Mouse (Mus musculus): ENCODE measurements at regions not wholly inside any gene's neighbourhood (a gene's known extent, or its start where the extent isn't known, plus 50 kb on each side); places are given as distances from the start of the nearest gene placed in this dataset.
"Not testable (repeated sequence)": the region's sequence is repeated elsewhere in the genome, so short reads cannot be mapped to it uniquely, and the experiment has no call there.

- peak; percentile 48 for DNase-seq
- TF ChIP-seq POLR2A (IDR thresholded peaks at IDR 0.05; ENCODE audit: low read depth, low read length) (no peak), CTCF (conservative IDR thresholded peaks at IDR 0.05; ENCODE audit: insufficient read depth, insufficient read length, low read depth, low read length) (no peak)
- Histone ChIP-seq H3K36me3 (ENCODE audit: control insufficient read depth, insufficient read depth, low read length) (no peaks in the 10 kb centered on the region), H3K4me1 (ENCODE audit: control insufficient read depth, insufficient read depth, low read length) (no peaks in the 10 kb centered on the region), H3K4me3 (ENCODE audit: insufficient read depth, low read depth, low read length) (no peak overlapping the region), H3K27ac (ENCODE audit: insufficient read depth, low read depth, low read length) (no peak overlapping the region), H3K27me3 (replicated peaks; ENCODE audit: control insufficient read depth, insufficient read depth, low read length) (no peaks in the 10 kb centered on the region)
Measured at GRCm38 (mm10) chr6:70517932-70518331, 274.1 kb downstream of the Rpia start.

- 58% methylated on average over 1 of the region's 1 CpGs for WGBS
- no peak overlapping the region for H3K4me3 ChIP-seq (ENCODE audit: insufficient read depth, low read depth, low read length)
- H3K27me3 ChIP-seq (replicated peaks; ENCODE audit: control insufficient read depth, insufficient read depth, low read length), result no peaks in the 10 kb centered on the region
- H3K4me1 ChIP-seq (ENCODE audit: control insufficient read depth, insufficient read depth, low read length), result no peaks in the 10 kb centered on the region
- peak; percentile 1 for DNase-seq
- H3K36me3 ChIP-seq (ENCODE audit: control insufficient read depth, insufficient read depth, low read length), result no peaks in the 10 kb centered on the region
- TF ChIP-seq POLR2A (IDR thresholded peaks at IDR 0.05; ENCODE audit: low read depth, low read length) (no peak), CTCF (conservative IDR thresholded peaks at IDR 0.05; ENCODE audit: insufficient read depth, insufficient read length, low read depth, low read length) (0 out of 2 replicates have a peak, but pooled peaks have one; percentile 18)
- H3K27ac ChIP-seq (ENCODE audit: insufficient read depth, low read depth, low read length), result no peak overlapping the region
Measured at GRCm38 (mm10) chr6:70468623-70469479, 323.2 kb downstream of the Rpia start.

- H3K27ac ChIP-seq (ENCODE audit: insufficient read depth, low read depth, low read length), result no peak overlapping the region
- no peaks in the 10 kb centered on the region for H3K4me1 ChIP-seq (ENCODE audit: control insufficient read depth, insufficient read depth, low read length)
- DNase-seq, result no peak
- H3K27me3 ChIP-seq (replicated peaks; ENCODE audit: control insufficient read depth, insufficient read depth, low read length), result no peaks in the 10 kb centered on the region
- no peaks in the 10 kb centered on the region for H3K36me3 ChIP-seq (ENCODE audit: control insufficient read depth, insufficient read depth, low read length)
- TF ChIP-seq POLR2A (IDR thresholded peaks at IDR 0.05; ENCODE audit: low read depth, low read length), result no peak
- TF ChIP-seq CTCF (conservative IDR thresholded peaks at IDR 0.05; ENCODE audit: insufficient read depth, insufficient read length, low read depth, low read length), result no peak
- WGBS, result 88% methylated on average over 3 of the region's 3 CpGs
- no peak overlapping the region for H3K4me3 ChIP-seq (ENCODE audit: insufficient read depth, low read depth, low read length)
Measured at GRCm38 (mm10) chr6:70457279-70457678, 334.8 kb downstream of the Rpia start.

- DNase-seq; H3K27me3 ChIP-seq (replicated peaks; ENCODE audit: control insufficient read depth, insufficient read depth, low read length); H3K36me3 ChIP-seq (ENCODE audit: control insufficient read depth, insufficient read depth, low read length); H3K27ac ChIP-seq (ENCODE audit: insufficient read depth, low read depth, low read length); H3K4me1 ChIP-seq (ENCODE audit: control insufficient read depth, insufficient read depth, low read length); H3K4me3 ChIP-seq (ENCODE audit: insufficient read depth, low read depth, low read length): not testable (repeated sequence)
- 89% methylated on average over 2 of the region's 2 CpGs for WGBS
Measured at GRCm38 (mm10) chr6:70434739-70435138, 357.3 kb downstream of the Rpia start.

- not testable (repeated sequence) for H3K27ac ChIP-seq (ENCODE audit: insufficient read depth, low read depth, low read length); H3K4me1 ChIP-seq (ENCODE audit: control insufficient read depth, insufficient read depth, low read length); H3K36me3 ChIP-seq (ENCODE audit: control insufficient read depth, insufficient read depth, low read length); H3K27me3 ChIP-seq (replicated peaks; ENCODE audit: control insufficient read depth, insufficient read depth, low read length); DNase-seq; H3K4me3 ChIP-seq (ENCODE audit: insufficient read depth, low read depth, low read length)
- WGBS, result 91% methylated on average over 3 of the region's 3 CpGs
Measured at GRCm38 (mm10) chr6:70406290-70406689, 385.7 kb downstream of the Rpia start.

GRCm38 (mm10) chr6:70389850-70390249, 402.2 kb downstream of the Rpia start:
- H3K36me3 ChIP-seq (ENCODE audit: control insufficient read depth, insufficient read depth, low read length); DNase-seq; H3K4me3 ChIP-seq (ENCODE audit: insufficient read depth, low read depth, low read length); H3K4me1 ChIP-seq (ENCODE audit: control insufficient read depth, insufficient read depth, low read length); H3K27me3 ChIP-seq (replicated peaks; ENCODE audit: control insufficient read depth, insufficient read depth, low read length); H3K27ac ChIP-seq (ENCODE audit: insufficient read depth, low read depth, low read length): not testable (repeated sequence)

- not testable (repeated sequence) for DNase-seq; H3K27me3 ChIP-seq (replicated peaks; ENCODE audit: control insufficient read depth, insufficient read depth, low read length)
- no CpG with 5 or more reads among the region's 1 CpGs for WGBS
Measured at GRCm38 (mm10) chr6:70386396-70386795, 405.6 kb downstream of the Rpia start.

GRCm38 (mm10) chr6:70379339-70379738, 412.7 kb downstream of the Rpia start:
- not testable (repeated sequence) for H3K36me3 ChIP-seq (ENCODE audit: control insufficient read depth, insufficient read depth, low read length); H3K4me3 ChIP-seq (ENCODE audit: insufficient read depth, low read depth, low read length); H3K27ac ChIP-seq (ENCODE audit: insufficient read depth, low read depth, low read length); H3K4me1 ChIP-seq (ENCODE audit: control insufficient read depth, insufficient read depth, low read length); H3K27me3 ChIP-seq (replicated peaks; ENCODE audit: control insufficient read depth, insufficient read depth, low read length); DNase-seq
- WGBS, result 88% methylated on average over 2 of the region's 2 CpGs

More at GRCm38 (mm10) chr6:70386396-70386795, 405.6 kb downstream of the Rpia start:
- not testable (repeated sequence) for H3K4me3 ChIP-seq (ENCODE audit: insufficient read depth, low read depth, low read length); H3K27ac ChIP-seq (ENCODE audit: insufficient read depth, low read depth, low read length); H3K4me1 ChIP-seq (ENCODE audit: control insufficient read depth, insufficient read depth, low read length); H3K36me3 ChIP-seq (ENCODE audit: control insufficient read depth, insufficient read depth, low read length)

GRCm38 (mm10) chr6:70371821-70372220, 420.2 kb downstream of the Rpia start:
- H3K4me1 ChIP-seq (ENCODE audit: control insufficient read depth, insufficient read depth, low read length); H3K27ac ChIP-seq (ENCODE audit: insufficient read depth, low read depth, low read length); DNase-seq; H3K36me3 ChIP-seq (ENCODE audit: control insufficient read depth, insufficient read depth, low read length); H3K4me3 ChIP-seq (ENCODE audit: insufficient read depth, low read depth, low read length); H3K27me3 ChIP-seq (replicated peaks; ENCODE audit: control insufficient read depth, insufficient read depth, low read length): not testable (repeated sequence)
- 30% methylated on average over 5 of the region's 5 CpGs for WGBS

Data from kidney, adult 2 months (tissue).